Mouse (Mus musculus): ENCODE measurements around the gene Gtf2ird2.

- TF ChIP-seq CTCF (IDR thresholded peaks at IDR 0.05; ENCODE audit: low read depth, low read length): no peak
- no peak for TF ChIP-seq GATA1 (IDR thresholded peaks at IDR 0.05; ENCODE audit: borderline replicate concordance, low read length)
- no peak for TF ChIP-seq TAL1 (conservative IDR thresholded peaks at IDR 0.05; ENCODE audit: low read depth, low read length)
These were observed 26.2 kb downstream of the Gtf2ird2 start for GRCm38 (mm10) chr5:134209931-134210554.
